Mouse (Mus musculus) CD4-positive helper T cell, adult 2 months (primary cell): ENCODE data around the gene Gfpt2.
A peak's percentile ranks its signal among the peaks of the same experiment; 100 is the strongest.
"Not testable (repeated sequence)": the region's sequence is repeated elsewhere in the genome, so short reads cannot be mapped to it uniquely, and the experiment has no call there.

ENCODE experiments used
- DNase-seq: peaks from one replicate; pipeline ENCODE4 v3.0.0-alpha.2; 2012; ENCODE audit warnings: low read depth, missing footprints, low spot score

The Gfpt2 gene

GRCm38 (mm10) chr11:49793131-49793530, 847 bp upstream of the Gfpt2 start:
- no peak for DNase-seq

GRCm38 (mm10) chr11:49794342-49795144, 565 bp downstream of the Gfpt2 start:
- no peak for DNase-seq

- DNase-seq: no peak
Observed at GRCm38 (mm10) chr11:49798931-49799330, 5.0 kb downstream of the Gfpt2 start.

- no peak for DNase-seq
Observed at GRCm38 (mm10) chr11:49801516-49801915, 7.5 kb downstream of the Gfpt2 start.

GRCm38 (mm10) chr11:49803801-49804200, 9.8 kb downstream of the Gfpt2 start:
- DNase-seq: no peak

- DNase-seq: no peak
Observed at GRCm38 (mm10) chr11:49806218-49806617, 12.2 kb downstream of the Gfpt2 start.

GRCm38 (mm10) chr11:49808946-49809345, 15.0 kb downstream of the Gfpt2 start:
- DNase-seq: no peak

- not testable (repeated sequence) for DNase-seq
Observed at GRCm38 (mm10) chr11:49810696-49811095, 16.7 kb downstream of the Gfpt2 start.

GRCm38 (mm10) chr11:49811099-49811541, 17.1 kb downstream of the Gfpt2 start:
- peak; percentile 6 for DNase-seq

- DNase-seq: peak; percentile 78
Observed at GRCm38 (mm10) chr11:49811879-49812278, 17.9 kb downstream of the Gfpt2 start.

GRCm38 (mm10) chr11:49818869-49819566, 25.0 kb downstream of the Gfpt2 start:
- DNase-seq: no peak

- no peak for DNase-seq
Observed at GRCm38 (mm10) chr11:49819676-49820075, 25.7 kb downstream of the Gfpt2 start.

GRCm38 (mm10) chr11:49820928-49821327, 26.9 kb downstream of the Gfpt2 start:
- DNase-seq: no peak

- no peak for DNase-seq
Observed at GRCm38 (mm10) chr11:49821546-49821945, 27.6 kb downstream of the Gfpt2 start.

- no peak for DNase-seq
Observed at GRCm38 (mm10) chr11:49822337-49822736, 28.4 kb downstream of the Gfpt2 start.

GRCm38 (mm10) chr11:49824896-49825295, 30.9 kb downstream of the Gfpt2 start:
- peak; percentile 42 for DNase-seq

- DNase-seq: no peak
Observed at GRCm38 (mm10) chr11:49827243-49827642, 33.3 kb downstream of the Gfpt2 start.

GRCm38 (mm10) chr11:49829176-49829745, 35.3 kb downstream of the Gfpt2 start:
- no peak for DNase-seq

- DNase-seq: no peak
Observed at GRCm38 (mm10) chr11:49831980-49832379, 38.0 kb downstream of the Gfpt2 start.

- no peak for DNase-seq
Observed at GRCm38 (mm10) chr11:49832962-49833361, 39.0 kb downstream of the Gfpt2 start.

GRCm38 (mm10) chr11:49834248-49834647, 40.3 kb downstream of the Gfpt2 start:
- no peak for DNase-seq

GRCm38 (mm10) chr11:49835257-49835956, 41.4 kb downstream of the Gfpt2 start:
- DNase-seq: no peak
